Mouse (Mus musculus) heart, postnatal 0 days (tissue): ENCODE measurements around the gene Tmem159. TPM values are rescaled to one million over a fixed set of nuclear protein-coding genes. Genes with fewer than 3 reads are reported as not detected.

ENCODE experiments used
- ATAC-seq: fragments of 200-750 bp; cut with Nextera tagmentation; 2 replicates; pipeline ENCODE4 v1.8.0; 2017; ENCODE audit warnings: low read depth, moderate number of reproducible peaks, moderate library complexity; ENCODE audit not compliant: insufficient read depth
- DNase-seq: peaks from one replicate; pipeline ENCODE4 v3.0.0-alpha.2; 2016; ENCODE audit warnings: low spot score
- H3K27ac ChIP-seq: fragments of 300-500 bp; sonication (generic); 2 replicates; pipeline ENCODE4 v1.5.1; 2014; ENCODE audit warnings: low read depth, mild to moderate bottlenecking
- H3K27me3 ChIP-seq: fragments of 300-500 bp; sonication (generic); 2 replicates; pipeline ENCODE4 v1.6.1; 2014; ENCODE audit warnings: low read length, mixed read lengths; ENCODE audit not compliant: control insufficient read depth, insufficient read depth
- H3K36me3 ChIP-seq: fragments of 300-500 bp; sonication (generic); replicated peaks from 2 replicates; pipeline ENCODE4 v1.6.1; 2014; ENCODE audit warnings: low read length, mixed read lengths; ENCODE audit not compliant: control insufficient read depth, insufficient read depth
- H3K4me1 ChIP-seq: fragments of 300-500 bp; sonication (generic); 2 replicates; pipeline ENCODE4 v1.6.1; 2014; ENCODE audit warnings: antibody characterized with exemption; ENCODE audit not compliant: control insufficient read depth, insufficient read depth
- H3K4me2 ChIP-seq: fragments of 300-500 bp; sonication (generic); 2 replicates; pipeline ENCODE4 v1.6.1; 2014; ENCODE audit warnings: low read depth, mild to moderate bottlenecking, low read length, moderate library complexity
- H3K4me3 ChIP-seq: fragments of 300-500 bp; sonication (generic); 2 replicates; pipeline ENCODE4 v1.5.1; 2014; ENCODE audit warnings: low read depth, low read length
- H3K9ac ChIP-seq: fragments of 300-500 bp; sonication (generic); replicated peaks from 2 replicates; pipeline ENCODE4 v1.6.1; 2014; ENCODE audit warnings: low read depth, low read length, mixed read lengths
- H3K9me3 ChIP-seq: fragments of 300-500 bp; sonication (generic); replicated peaks from 2 replicates; pipeline ENCODE4 v1.6.1; 2016; ENCODE audit warnings: low read length; ENCODE audit not compliant: control insufficient read depth
- CTCF ChIP-seq: IDR thresholded peaks from 2 replicates; pipeline ENCODE4 v1.5.1; 2016; ENCODE audit warnings: antibody characterized with exemption, control low read depth, low read depth
- EP300 ChIP-seq: IDR thresholded peaks from 2 replicates; pipeline ENCODE4 v1.6.1; 2016; ENCODE audit warnings: antibody characterized with exemption, low read depth
- WGBS: fragments of 180-500 bp; shearing (Covaris S2); extraction: QIAGEN DNeasy Blood & Tissue Kit; methylation state at CpG from one replicate; pipeline ENCODE4 v1.1.7; 2014; 5-methylcytosine and 5-hydroxymethylcytosine counted together
- polyA plus RNA-seq: library from polyadenylated mRNA; unstranded; fragments of >200 nt; fragmentation: Nextera tagmentation; extraction: Ambion mirVana; gene quantifications from 2 replicates; pipeline ENCODE4 v1.2.1, GENCODE M21; 2015
- total RNA-seq: library from RNA; depleted of rRNA; stranded (reverse); fragments of >200 nt; gene quantifications from 2 replicates; pipeline ENCODE4 v1.2.3, GENCODE M21; 2014; ENCODE audit warnings: low replicate concordance

The Tmem159 gene
- total and polyA plus RNA-seq, 2 experiments from 2014 or later: 20.6 to 24.7 TPM

DNA sequence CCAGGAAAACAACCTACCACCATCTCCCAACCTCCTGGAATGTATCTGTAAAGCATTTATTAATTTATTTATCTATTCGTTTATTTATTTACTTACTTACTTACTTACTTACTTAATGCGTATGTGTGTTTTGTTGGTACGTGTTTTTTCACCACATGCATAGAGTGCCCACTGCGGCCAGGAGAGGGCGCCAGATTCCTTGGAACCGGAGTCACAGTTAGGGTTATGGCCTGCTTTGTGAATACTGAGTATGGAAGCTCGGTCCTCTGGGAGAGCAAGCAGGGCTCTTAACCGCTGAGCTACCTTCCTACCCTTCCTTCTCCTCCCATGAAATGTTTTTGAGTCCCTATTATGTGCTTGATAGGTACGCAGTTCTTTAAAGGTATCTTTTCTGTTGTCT is 3.8 kb upstream of the Tmem159 start:
- DNase-seq: peak; percentile 36
- TF ChIP-seq EP300 (no peak), CTCF (peak; percentile 79)
- 0 out of 2 replicates have a peak, but pooled peaks have one; percentile 18 for ATAC-seq
- Histone ChIP-seq H3K4me2 (no peak overlapping the region), H3K9me3 (no peaks in the 10 kb centered on the region), H3K9ac (no peak overlapping the region), H3K27me3 (no peaks in the 10 kb centered on the region), H3K27ac (no peak overlapping the region), H3K4me1 (peaks cover 9% of the 10 kb centered on the region), H3K4me3 (no peak overlapping the region), H3K36me3 (no peaks in the 10 kb centered on the region)
- 22% methylated on average over 9 of the region's 9 CpGs for WGBS

DNA sequence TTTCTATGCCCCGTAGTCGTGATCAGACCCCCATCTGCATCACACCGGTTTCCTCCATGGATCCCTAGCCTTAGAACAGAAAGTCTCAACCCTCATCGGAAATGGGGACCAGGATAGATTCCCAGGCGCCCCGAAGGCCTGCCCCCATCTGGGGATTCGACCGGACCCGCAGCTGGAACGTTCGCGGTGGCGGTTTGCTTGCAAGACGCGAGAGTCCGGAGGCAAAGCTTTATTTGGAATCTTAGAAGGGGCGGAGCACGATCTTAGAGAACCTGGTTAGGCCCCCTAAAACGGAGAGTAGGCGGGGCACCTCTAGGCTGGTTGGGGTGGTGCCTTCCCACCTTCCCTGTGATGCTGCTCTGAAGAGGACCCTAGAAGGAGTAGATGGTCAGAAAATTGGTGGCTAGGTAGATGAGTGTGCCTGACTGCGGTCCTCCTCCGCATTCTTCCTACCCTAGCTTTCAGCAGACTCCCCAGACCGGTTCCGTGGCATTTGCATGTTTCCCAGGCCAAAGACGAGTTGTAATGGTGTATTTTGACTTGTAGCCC is 940 bp downstream of the Tmem159 start:
- 4% methylated on average over 25 of the region's 25 CpGs for WGBS
- no peaks in the 10 kb centered on the region for H3K9me3 ChIP-seq
- peak overlapping the region; percentile 97 for H3K4me2 ChIP-seq
- no peaks in the 10 kb centered on the region for H3K27me3 ChIP-seq
- H3K4me1 ChIP-seq: peaks cover 16% of the 10 kb centered on the region
- H3K27ac ChIP-seq: 0 out of 2 replicates have a peak overlapping the region, but pooled peaks have one; percentile 64
- 0 out of 2 replicates have a peak, but pooled peaks cover 2% of the 10 kb centered on the region for H3K36me3 ChIP-seq
- peak overlapping the region; percentile 61 for H3K9ac ChIP-seq
- no peak for ATAC-seq
- DNase-seq: peak; percentile 16
- peak overlapping the region; percentile 86 for H3K4me3 ChIP-seq
- TF ChIP-seq EP300 (no peak), CTCF (no peak)

DNA sequence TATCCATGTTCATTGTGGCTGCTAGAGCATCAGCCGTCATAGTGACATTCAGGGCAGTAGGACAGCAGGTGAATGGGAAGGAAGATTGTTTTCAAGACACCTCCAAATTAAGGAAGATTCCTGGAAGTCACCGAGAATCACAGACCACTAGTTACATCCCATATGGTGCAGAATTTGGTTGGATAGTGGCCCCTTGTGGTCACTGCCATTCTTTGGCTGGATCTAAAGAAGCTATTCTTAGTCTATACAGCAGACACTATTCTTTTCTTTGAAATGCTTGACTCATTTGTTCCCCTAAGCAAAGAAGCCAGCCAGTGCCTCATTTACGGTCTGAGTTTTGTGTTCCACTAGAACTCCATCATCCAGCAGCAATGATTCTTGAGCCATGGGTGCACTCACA is 2.8 kb downstream of the Tmem159 start:
- DNase-seq: peak; percentile 20

DNA sequence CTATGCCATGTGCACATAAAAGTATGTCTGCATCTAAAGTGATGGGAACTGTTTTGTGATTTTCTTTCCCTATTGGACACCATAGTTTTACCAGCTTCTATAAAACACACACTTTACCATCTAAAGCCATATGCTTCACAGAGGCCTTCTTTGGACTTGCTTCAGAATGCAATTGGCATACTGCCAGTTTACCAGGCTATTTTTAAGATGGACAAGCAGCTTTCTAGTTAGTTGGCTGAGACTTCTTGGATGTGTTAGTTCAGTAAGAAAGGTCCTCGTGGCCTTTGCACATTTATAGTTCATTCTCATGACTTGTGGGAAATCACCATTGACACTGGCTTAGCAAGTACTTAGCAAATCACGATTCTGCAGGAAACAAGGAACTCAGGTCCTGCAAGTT is 4.2 kb downstream of the Tmem159 start:
- H3K27me3 ChIP-seq: no peaks in the 10 kb centered on the region
- ATAC-seq (no peak), DNase-seq (no peak)
- peaks cover 20% of the 10 kb centered on the region for H3K4me1 ChIP-seq
- H3K4me3 ChIP-seq: no peak overlapping the region
- H3K4me2 ChIP-seq: no peak overlapping the region
- no peak overlapping the region for H3K9ac ChIP-seq
- 6% methylated on average over 2 of the region's 2 CpGs for WGBS
- no peaks in the 10 kb centered on the region for H3K9me3 ChIP-seq
- H3K27ac ChIP-seq: no peak overlapping the region
- H3K36me3 ChIP-seq: peaks cover 5% of the 10 kb centered on the region; the same call in 1 of the 2 replicates
- no peak for TF ChIP-seq EP300
- TF ChIP-seq CTCF: no peak

More for the DNA sequence above, 2.8 kb downstream of the Tmem159 start:
- Histone ChIP-seq H3K4me3 (no peak overlapping the region), H3K9ac (no peak overlapping the region), H3K9me3 (no peaks in the 10 kb centered on the region), H3K4me2 (no peak overlapping the region), H3K36me3 (0 out of 2 replicates have a peak, but pooled peaks cover 5% of the 10 kb centered on the region), H3K27ac (no peak overlapping the region), H3K27me3 (no peaks in the 10 kb centered on the region), H3K4me1 (peaks cover 19% of the 10 kb centered on the region)
- ATAC-seq: no peak
- no peak for TF ChIP-seq EP300
- TF ChIP-seq CTCF: peak; percentile 44
- WGBS: 42% methylated on average over 3 of the region's 3 CpGs

DNA sequence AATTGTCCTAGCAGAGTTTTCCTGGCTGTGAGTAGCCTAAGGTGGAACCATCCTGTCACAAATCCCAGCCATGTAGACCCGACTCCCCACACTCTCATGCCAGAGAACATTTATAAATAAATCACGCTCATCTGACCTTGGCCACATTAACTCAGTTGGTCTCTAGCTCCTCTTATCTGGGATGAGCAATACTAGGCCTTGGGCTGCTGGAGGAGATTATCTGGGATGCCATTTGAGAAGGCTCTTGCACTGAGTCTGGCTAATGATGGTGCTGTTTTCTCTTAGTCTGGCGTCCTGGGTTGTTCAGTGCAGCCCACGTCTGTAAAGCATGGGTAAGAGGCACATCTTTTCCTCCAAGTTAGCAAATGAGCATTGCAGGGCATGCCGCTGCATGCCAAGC is 7.5 kb downstream of the Tmem159 start:
- Histone ChIP-seq H3K27ac (no peak overlapping the region), H3K36me3 (peaks cover 5% of the 10 kb centered on the region; the same call in 1 of the 2 replicates), H3K9ac (no peak overlapping the region), H3K4me3 (no peak overlapping the region), H3K4me1 (peaks cover 9% of the 10 kb centered on the region), H3K4me2 (no peak overlapping the region), H3K27me3 (no peaks in the 10 kb centered on the region), H3K9me3 (no peaks in the 10 kb centered on the region)
- WGBS: 46% methylated on average over 5 of the region's 5 CpGs
- ATAC-seq: no peak
- no peak for TF ChIP-seq EP300
- TF ChIP-seq CTCF: no peak
- DNase-seq: no peak

DNA sequence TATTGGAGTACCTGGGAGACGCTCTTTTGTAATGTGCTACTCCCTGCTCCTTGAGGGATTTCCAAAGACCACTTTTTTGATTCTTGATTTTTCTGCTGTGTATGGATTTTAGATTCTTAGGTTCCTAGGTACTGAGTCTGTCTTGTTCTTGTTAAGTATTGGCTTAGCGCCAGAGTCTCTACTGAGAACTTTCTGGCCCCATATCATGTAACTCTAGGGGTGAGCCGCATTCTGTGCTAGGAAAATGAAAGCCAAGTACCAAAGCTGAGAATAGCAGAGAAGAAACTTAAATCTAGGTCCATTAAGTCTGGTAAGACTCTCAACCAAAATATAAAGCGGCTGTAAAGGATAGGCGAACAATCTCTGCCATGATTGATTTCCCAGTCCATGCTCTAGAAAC is 14.8 kb downstream of the Tmem159 start:
- Histone ChIP-seq H3K27me3 (no peaks in the 10 kb centered on the region), H3K4me1 (no peaks in the 10 kb centered on the region), H3K27ac (no peak overlapping the region), H3K4me2 (no peak overlapping the region), H3K36me3 (peaks cover 48% of the 10 kb centered on the region), H3K9ac (no peak overlapping the region), H3K4me3 (no peak overlapping the region), H3K9me3 (no peaks in the 10 kb centered on the region)
- TF ChIP-seq EP300 (no peak), CTCF (no peak)
- DNase-seq (no peak), ATAC-seq (no peak)
- WGBS: 80% methylated on average over 5 of the region's 5 CpGs
